15 mouse cellular contexts compared by ENCODE assay signal in the genomic region with DNA sequence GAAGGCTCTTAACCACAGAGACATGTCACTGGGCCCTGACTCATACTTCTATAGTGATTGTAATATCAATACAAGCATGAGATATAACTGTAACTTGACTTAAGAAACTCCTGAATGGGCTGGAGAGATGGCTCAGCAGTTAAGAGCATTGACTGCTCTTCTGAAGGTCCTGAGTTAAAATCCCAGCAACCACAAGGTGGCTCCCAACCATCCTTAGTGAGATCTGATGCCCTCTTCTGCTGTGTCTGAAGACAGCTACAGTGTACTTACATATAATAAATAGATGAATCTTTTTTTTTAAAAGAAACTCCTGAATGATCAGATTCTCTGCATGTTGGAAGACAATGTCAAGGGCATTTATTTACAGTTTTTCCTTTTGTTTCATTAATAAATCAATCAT. TPM values are rescaled to one million over a fixed set of nuclear protein-coding genes. Genes with fewer than 3 reads are reported as not detected.
DNase-seq lines count a peak whose midpoint lies in the region; ATAC-seq and TF ChIP-seq lines count a peak whose summit lies in the region.
"Had no signal": no experiment of that assay in that cellular context is flagged by ENCODE, and none has a peak within 500 bp of the region (broad histone marks: within the 10 kb centered on the region; RNA-seq: fewer than 3 reads in every experiment).

No protein-coding gene starts in this region.

- TF ChIP-seq EP300 in heart, adult 2 months (IDR thresholded peaks at IDR 0.05; ENCODE audit: insufficient read depth, low read depth, low read length) = no peak

- no peak for TF ChIP-seq POLR2A in heart, adult 2 months (IDR thresholded peaks at IDR 0.05; ENCODE audit: insufficient read depth, low read depth, low read length)

- no peak overlapping the region for H3K4me2 ChIP-seq in heart, embryonic 12.5 days
- H3K4me2 ChIP-seq: embryonic facial prominence, embryonic 13.5 days; neural tube, embryonic 12.5 days had no signal

- H3K27me3 ChIP-seq in heart, adult 2 months (ENCODE audit: control insufficient read depth, insufficient read depth, low read length) = no peaks in the 10 kb centered on the region
- no peaks in the 10 kb centered on the region for H3K27me3 ChIP-seq in heart, embryonic 12.5 days (replicated peaks)
- H3K27me3 ChIP-seq: embryonic facial prominence, embryonic 13.5 days; neural tube, embryonic 12.5 days had no signal

- H3K4me1 ChIP-seq in heart, adult 2 months (ENCODE audit: control insufficient read depth, insufficient read depth, low read length) = no peaks in the 10 kb centered on the region
- H3K4me1 ChIP-seq in heart, embryonic 12.5 days (replicated peaks) = 0 out of 2 replicates have a peak, but pooled peaks cover 4% of the 10 kb centered on the region
- H3K4me1 ChIP-seq: embryonic facial prominence, embryonic 13.5 days; neural tube, embryonic 12.5 days had no signal

- no peak overlapping the region for H3K4me3 ChIP-seq in heart, adult 2 months
- no peak overlapping the region for H3K4me3 ChIP-seq in heart, embryonic 12.5 days
- H3K4me3 ChIP-seq: embryonic facial prominence, embryonic 13.5 days; neural tube, embryonic 12.5 days had no signal

- H3K27ac ChIP-seq in heart, adult 2 months = no peak overlapping the region
- no peak overlapping the region for H3K27ac ChIP-seq in heart, embryonic 12.5 days (ENCODE audit: poor library complexity, severe bottlenecking)
- H3K27ac ChIP-seq: embryonic facial prominence, embryonic 13.5 days; neural tube, embryonic 12.5 days had no signal

- H3K36me3 ChIP-seq in heart, adult 2 months (ENCODE audit: control insufficient read depth, insufficient read depth, low read length) = no peaks in the 10 kb centered on the region
- no peaks in the 10 kb centered on the region for H3K36me3 ChIP-seq in heart, embryonic 12.5 days
- H3K36me3 ChIP-seq: embryonic facial prominence, embryonic 13.5 days; G1E; neural tube, embryonic 12.5 days had no signal

- no peak for DNase-seq in heart, adult 2 months
- peak; percentile 12 to 25 for DNase-seq in left cerebral cortex, postnatal 10 days (ENCODE audit: extremely low spot score in 1 of 2, low spot score in 2 of 2)
- no peak for DNase-seq in left cerebral cortex, adult 8-10 months (ENCODE audit: low spot score in 2 of 2)
- peak; percentile 74 for DNase-seq in brain, adult 2 months (ENCODE audit: low read depth, low spot score)
- DNase-seq in lung, postnatal 36 days = peak; percentile 16
- no peak for DNase-seq in spleen, adult 12 weeks (ENCODE audit: low spot score)
- no peak for DNase-seq in spleen, postnatal 4 days (ENCODE audit: low spot score in 2 of 2)
- DNase-seq: adrenal gland, postnatal 14 days had no signal

- intact Hi-C loops in heart, adult 2 months (cut with DNase I) = no loop called here
- intact Hi-C loops in left cerebral cortex, postnatal 10 days (cut with DNase I) = no loop called here

- H3K79me2 ChIP-seq in heart, adult 2 months (replicated peaks; ENCODE audit: control insufficient read depth, insufficient read depth, low read length) = no peaks in the 10 kb centered on the region

- H3K9me3 ChIP-seq in heart, embryonic 12.5 days (replicated peaks) = no peaks in the 10 kb centered on the region
- H3K9me3 ChIP-seq: embryonic facial prominence, embryonic 13.5 days; G1E; neural tube, embryonic 12.5 days had no signal

- peak; percentile 52 for TF ChIP-seq CTCF in heart, adult 2 months (IDR thresholded peaks at IDR 0.05)

- ATAC-seq in heart, embryonic 12.5 days (ENCODE audit: insufficient number of reproducible peaks, low FRiP score) = no peak

- no peak overlapping the region for H3K9ac ChIP-seq in heart, adult 2 months (ENCODE audit: low read depth, low read length)
- no peak overlapping the region for H3K9ac ChIP-seq in heart, embryonic 12.5 days
- H3K9ac ChIP-seq: embryonic facial prominence, embryonic 13.5 days; neural tube, embryonic 12.5 days had no signal

RNA-seq across cellular contexts. Expression of a gene that starts 36.0 kb away (rescaled TPM):
- not detected for total RNA-seq in heart, adult 2 months (2021)
- not detected in 2 replicates for polyA plus RNA-seq in heart, adult 2 months (2012; rRNA removed)
- polyA plus RNA-seq in heart, embryonic 12.5 days (2016; fragmentation: Nextera tagmentation; extraction: Ambion mirVana) = 0.10 TPM in 1 of 2 replicates, not detected in the other
- not detected for total RNA-seq in left cerebral cortex, postnatal 10 days (2021)
- total RNA-seq in left cerebral cortex, adult 8-10 months (2022) = not detected
- total RNA-seq: adrenal gland, postnatal 14 days; layer of hippocampus, adult 18-20 months had no signal
- polyA plus RNA-seq: embryonic facial prominence, embryonic 13.5 days; G1E; stomach, embryonic 16.5 days had no signal

RNA-seq across cellular contexts. Expression of a gene that starts 51.2 kb away (rescaled TPM):
- total RNA-seq in heart, adult 2 months (2021) = not detected
- not detected in 2 replicates for polyA plus RNA-seq in heart, adult 2 months (2012; rRNA removed)
- not detected in 2 replicates for polyA plus RNA-seq in heart, embryonic 12.5 days (2016; fragmentation: Nextera tagmentation; extraction: Ambion mirVana)
- not detected for total RNA-seq in left cerebral cortex, postnatal 10 days (2021)
- not detected for total RNA-seq in left cerebral cortex, adult 8-10 months (2022)
- total RNA-seq: adrenal gland, postnatal 14 days; layer of hippocampus, adult 18-20 months had no signal
- polyA plus RNA-seq: embryonic facial prominence, embryonic 13.5 days; G1E; lung, embryonic 16.5 days; neural tube, embryonic 12.5 days; stomach, embryonic 16.5 days had no signal

Comparison
In these comparisons a context has a peak if more than half of its experiments do, and no peak if none do; other contexts are left out.
1. DNase-seq: peak in left cerebral cortex, postnatal 10 days (2 of 2), brain, adult 2 months (single experiment) and lung, postnatal 36 days (single experiment); none in heart, adult 2 months (0 of 2), left cerebral cortex, adult 8-10 months (0 of 2), spleen, adult 12 weeks (single experiment) and spleen, postnatal 4 days (0 of 2).